Mouse (Mus musculus) liver, embryonic 11.5 days (tissue): ENCODE measurements around the gene C1qtnf1. TPM values are rescaled to one million over a fixed set of nuclear protein-coding genes. Genes with fewer than 3 reads are reported as not detected.

Source experiments
- ATAC-seq: fragments of 200-750 bp; cut with Nextera tagmentation; replicated peaks from 2 replicates; pipeline ENCODE4 v1.8.0; 2017; ENCODE audit warnings: moderate number of reproducible peaks, mild to moderate bottlenecking, moderate TSS enrichment, moderate library complexity; ENCODE audit not compliant: low FRiP score
- DNase-seq: peaks from one replicate; pipeline ENCODE4 v3.0.0-alpha.2; 2017; ENCODE audit warnings: low spot score
- H3K27ac ChIP-seq: fragments of 300-500 bp; sonication (generic); 2 replicates; pipeline ENCODE4 v1.5.1; 2014; ENCODE audit warnings: mild to moderate bottlenecking, low read depth, low read length, control low read depth
- H3K27me3 ChIP-seq: fragments of 300-500 bp; sonication (generic); replicated peaks from 2 replicates; pipeline ENCODE4 v1.6.1; 2014; ENCODE audit warnings: low read length, mixed read lengths; ENCODE audit not compliant: control insufficient read depth, insufficient read depth
- H3K36me3 ChIP-seq: fragments of 300-500 bp; sonication (generic); 2 replicates; pipeline ENCODE4 v1.6.1; 2014; ENCODE audit warnings: mild to moderate bottlenecking, low read length, moderate library complexity, mixed read lengths; ENCODE audit not compliant: control insufficient read depth, insufficient read depth
- H3K4me1 ChIP-seq: fragments of 300-500 bp; sonication (generic); replicated peaks from 2 replicates; pipeline ENCODE4 v1.6.1; 2014; ENCODE audit warnings: low read length, mixed read lengths; ENCODE audit not compliant: control insufficient read depth, insufficient read depth
- H3K4me2 ChIP-seq: fragments of 300-500 bp; sonication (generic); 2 replicates; pipeline ENCODE4 v1.6.1; 2014; ENCODE audit warnings: mild to moderate bottlenecking, control low read depth, moderate library complexity
- H3K4me3 ChIP-seq: fragments of 300-500 bp; sonication (generic); 2 replicates; pipeline ENCODE4 v1.5.1; 2014; ENCODE audit warnings: low read depth, low read length, control low read depth
- H3K9ac ChIP-seq: fragments of 300-500 bp; sonication (generic); 2 replicates; pipeline ENCODE4 v1.6.1; 2014; ENCODE audit warnings: low read depth, low read length, control low read depth
- H3K9me3 ChIP-seq: fragments of 300-500 bp; sonication (generic); 2 replicates; pipeline ENCODE4 v1.6.1; 2016; ENCODE audit warnings: low read length, inconsistent platforms, mixed read lengths; ENCODE audit not compliant: control insufficient read depth
- WGBS: fragments of 180-500 bp; shearing (Covaris S2); extraction: QIAGEN DNeasy Blood & Tissue Kit; methylation state at CpG from one replicate; pipeline ENCODE4 v1.1.7; 2014; 5-methylcytosine and 5-hydroxymethylcytosine counted together
- polyA plus RNA-seq: library from polyadenylated mRNA; unstranded; fragments of >200 nt; fragmentation: Nextera tagmentation; extraction: Ambion mirVana; gene quantifications from 2 replicates; pipeline ENCODE4 v1.2.1, GENCODE M21; 2014

The C1qtnf1 gene
- polyA plus RNA-seq, 1 experiment from 2014 or later = 4.6 TPM

DNA sequence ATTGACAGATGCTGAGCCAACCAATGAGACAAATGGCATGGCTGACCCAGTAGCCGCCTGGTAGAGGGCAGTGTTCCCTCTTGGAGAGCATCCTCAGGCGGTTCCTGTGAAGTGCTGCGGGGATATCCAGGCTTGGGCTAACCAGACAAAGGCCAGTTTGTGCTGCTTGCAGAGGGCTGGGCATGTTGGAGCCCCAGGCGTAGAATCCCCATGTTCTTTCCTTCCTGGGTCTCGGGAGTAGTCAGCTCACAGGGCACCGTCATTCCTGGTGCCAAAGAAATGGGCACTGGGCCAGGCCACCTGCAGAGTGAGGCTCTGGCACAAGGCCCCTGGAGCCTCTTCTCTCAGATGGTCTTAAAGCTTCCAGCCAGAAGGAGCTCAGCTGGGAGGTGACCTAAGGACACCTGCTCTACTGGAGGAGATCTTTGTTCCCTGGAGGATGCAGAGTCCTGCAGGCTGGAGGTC, 8.5 kb downstream of the C1qtnf1 start:
- Histone ChIP-seq H3K27ac (no peak overlapping the region), H3K9ac (no peak overlapping the region), H3K9me3 (no peaks in the 10 kb centered on the region), H3K27me3 (no peaks in the 10 kb centered on the region), H3K4me3 (no peak overlapping the region), H3K36me3 (no peaks in the 10 kb centered on the region), H3K4me1 (peaks cover 5% of the 10 kb centered on the region; the same call in 1 of the 2 replicates), H3K4me2 (no peak overlapping the region)
- DNase-seq (no peak), ATAC-seq (no peak)
- 45% methylated on average over 6 of the region's 6 CpGs for WGBS

DNA sequence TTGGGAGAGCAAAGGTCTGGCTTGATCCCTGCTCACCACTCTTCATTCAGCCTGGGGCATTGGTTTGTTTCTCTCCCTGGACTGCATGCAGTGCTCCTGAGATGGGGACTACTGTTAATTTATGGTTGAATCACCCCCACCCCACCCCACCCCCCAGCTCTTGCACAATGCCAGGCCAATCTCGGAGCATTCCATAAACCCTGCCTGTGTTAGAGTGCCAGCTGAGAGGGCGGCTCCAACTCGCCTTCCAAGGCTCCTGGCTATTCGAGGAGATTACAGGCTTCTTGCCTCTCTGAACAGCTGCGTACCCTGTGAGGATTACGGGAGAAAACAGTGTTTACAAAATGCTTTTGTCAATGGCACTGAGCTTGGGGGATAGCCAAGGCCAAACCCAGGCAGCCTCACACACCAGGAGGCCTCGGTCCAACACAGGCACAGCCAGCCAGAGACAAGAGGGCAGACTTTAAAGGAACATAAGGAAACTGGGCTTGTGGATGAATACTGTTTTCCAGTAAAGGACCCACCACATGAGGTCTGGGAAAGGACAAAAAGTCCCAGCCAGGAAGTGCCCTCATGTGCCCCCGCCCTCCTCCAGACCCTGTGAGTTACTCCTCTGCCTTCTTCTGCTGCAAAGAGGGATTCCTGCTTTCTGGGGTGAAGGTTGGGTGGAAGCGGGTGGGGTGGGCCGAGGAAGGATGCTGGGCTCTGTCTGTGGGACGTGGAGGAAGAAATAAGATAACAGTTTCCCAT, 10.8 kb downstream of the C1qtnf1 start:
- ATAC-seq (no peak), DNase-seq (no peak)
- no peaks in the 10 kb centered on the region for H3K36me3 ChIP-seq
- H3K27ac ChIP-seq = 0 out of 2 replicates have a peak overlapping the region, but pooled peaks have one; percentile 15
- H3K4me1 ChIP-seq = peaks cover 3% of the 10 kb centered on the region; the same call in 1 of the 2 replicates
- H3K4me2 ChIP-seq = no peak overlapping the region
- WGBS = 47% methylated on average over 11 of the region's 11 CpGs
- no peak overlapping the region for H3K9ac ChIP-seq
- H3K27me3 ChIP-seq = no peaks in the 10 kb centered on the region
- H3K4me3 ChIP-seq = no peak overlapping the region
- no peaks in the 10 kb centered on the region for H3K9me3 ChIP-seq

DNA sequence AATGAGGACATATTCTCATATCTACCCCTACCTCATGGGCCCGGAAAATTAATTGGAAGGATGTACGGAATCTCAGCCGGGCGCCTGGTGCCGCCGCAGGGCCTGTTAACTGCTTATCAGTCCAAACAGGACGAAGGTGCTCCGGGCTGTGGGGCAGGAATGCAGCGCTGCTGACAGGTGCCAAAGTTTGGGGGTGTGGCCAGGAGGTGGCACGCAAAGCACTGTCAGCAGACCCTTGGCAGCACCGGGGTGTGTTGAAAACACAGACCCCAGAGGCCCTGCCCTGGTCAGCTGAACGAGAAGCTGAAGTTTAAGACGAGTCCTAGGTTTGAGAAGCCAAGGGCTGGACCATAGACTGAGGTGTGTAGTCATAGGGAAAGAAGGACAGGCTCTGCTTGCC, 14.7 kb downstream of the C1qtnf1 start:
- peaks cover 5% of the 10 kb centered on the region for H3K27me3 ChIP-seq
- H3K9me3 ChIP-seq = no peaks in the 10 kb centered on the region
- no peaks in the 10 kb centered on the region for H3K4me1 ChIP-seq
- H3K9ac ChIP-seq = no peak overlapping the region
- DNase-seq = no peak
- no peak overlapping the region for H3K4me3 ChIP-seq
- H3K4me2 ChIP-seq = no peak overlapping the region
- 62% methylated on average over 13 of the region's 13 CpGs for WGBS
- no peaks in the 10 kb centered on the region for H3K36me3 ChIP-seq
- H3K27ac ChIP-seq = no peak overlapping the region
- ATAC-seq = no peak

DNA sequence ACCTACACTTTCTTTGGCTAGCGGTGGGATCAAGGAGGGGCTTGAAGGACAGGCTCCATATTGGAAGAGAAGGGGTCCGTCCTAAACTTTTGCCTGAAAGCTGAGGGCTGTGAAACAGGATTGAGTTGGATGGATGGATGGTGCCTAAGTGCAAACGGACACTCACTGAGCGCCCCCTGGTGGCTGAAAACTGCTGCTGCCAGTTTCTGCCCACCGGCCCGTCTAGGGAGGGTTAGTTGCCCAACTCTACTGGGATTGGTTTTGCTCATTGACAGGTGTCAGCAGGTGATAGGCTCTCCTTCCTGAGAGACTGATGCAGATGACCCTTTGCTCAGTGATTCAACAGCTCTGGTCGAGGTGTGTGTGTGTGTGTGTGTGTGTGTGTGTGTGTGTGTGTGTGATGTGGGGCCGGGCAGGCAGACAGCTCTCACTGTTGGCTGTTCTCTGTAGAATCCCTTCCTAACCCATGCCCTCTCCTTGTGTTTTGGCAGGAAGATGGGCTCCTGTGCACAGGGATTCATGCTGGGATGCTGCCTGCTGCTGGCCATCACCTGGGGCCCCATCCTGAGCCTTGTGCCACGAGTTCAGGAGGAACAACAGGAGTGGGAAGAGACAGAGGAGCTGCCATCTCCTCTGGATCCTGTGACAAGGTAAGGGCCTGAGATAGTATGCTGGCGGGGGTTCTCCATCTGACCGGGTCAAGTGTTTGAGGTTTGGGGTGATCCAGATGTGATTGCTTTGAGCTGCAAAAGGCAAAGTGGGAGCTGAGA, 15.4 kb downstream of the C1qtnf1 start:
- H3K27ac ChIP-seq = no peak overlapping the region
- H3K36me3 ChIP-seq = no peaks in the 10 kb centered on the region
- H3K4me3 ChIP-seq = no peak overlapping the region
- H3K9me3 ChIP-seq = no peaks in the 10 kb centered on the region
- no peaks in the 10 kb centered on the region; the same call in 1 of the 2 replicates for H3K4me1 ChIP-seq
- no peak overlapping the region for H3K9ac ChIP-seq
- 31% methylated on average over 11 of the region's 11 CpGs for WGBS
- ATAC-seq (peak; percentile 34), DNase-seq (peak; percentile 68)
- peaks cover 5% of the 10 kb centered on the region for H3K27me3 ChIP-seq
- H3K4me2 ChIP-seq = no peak overlapping the region

DNA sequence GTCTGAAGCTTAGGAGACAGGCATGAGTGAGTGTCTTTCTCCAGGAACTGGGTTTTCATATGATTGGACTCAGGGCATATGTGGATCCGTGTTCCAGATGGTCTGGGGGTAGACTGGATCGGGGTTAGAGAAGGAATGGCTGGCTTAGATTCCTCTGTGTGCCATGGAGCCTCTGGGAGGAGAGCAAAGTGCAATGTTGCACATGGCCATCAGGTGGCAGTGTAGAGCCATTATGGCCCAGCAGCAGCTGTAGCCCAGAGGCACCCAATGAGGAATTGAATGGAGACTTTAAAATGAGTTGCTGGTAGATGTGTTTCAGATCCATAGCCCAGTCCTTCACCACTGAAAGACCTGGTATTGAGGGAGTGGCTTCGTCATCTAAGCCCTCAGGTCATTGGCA, 17.8 kb downstream of the C1qtnf1 start:
- H3K36me3 ChIP-seq = no peaks in the 10 kb centered on the region
- peak; percentile 69 for DNase-seq

DNA sequence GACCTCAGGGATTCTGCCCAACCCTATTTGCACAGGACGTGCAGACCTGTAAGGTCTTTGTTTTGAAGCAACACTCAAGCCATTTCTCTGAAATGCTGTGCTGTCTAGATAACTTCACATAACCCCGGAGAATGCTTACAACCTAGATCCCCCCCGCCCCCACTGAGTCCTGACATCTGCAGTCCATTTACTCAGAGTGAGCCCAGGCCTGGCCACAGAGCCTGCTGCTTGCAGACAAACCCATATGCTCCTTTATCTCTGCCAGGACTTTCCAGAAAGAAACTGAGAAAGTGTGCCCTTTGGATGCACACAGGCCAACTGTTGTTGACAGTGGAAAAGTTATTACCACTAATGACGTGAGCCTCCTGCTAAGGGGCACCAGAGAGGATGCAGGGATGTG, 19.3 kb downstream of the C1qtnf1 start:
- Histone ChIP-seq H3K9me3 (no peaks in the 10 kb centered on the region), H3K4me1 (no peaks in the 10 kb centered on the region; the same call in 1 of the 2 replicates), H3K9ac (no peak overlapping the region), H3K4me2 (no peak overlapping the region), H3K27me3 (peaks cover 5% of the 10 kb centered on the region), H3K36me3 (no peaks in the 10 kb centered on the region), H3K27ac (no peak overlapping the region), H3K4me3 (no peak overlapping the region)
- DNase-seq (no peak), ATAC-seq (no peak)
- 54% methylated on average over 4 of the region's 4 CpGs for WGBS

More for the DNA sequence above, 17.8 kb downstream of the C1qtnf1 start:
- ATAC-seq = no peak
- Histone ChIP-seq H3K4me2 (no peak overlapping the region), H3K27ac (no peak overlapping the region), H3K9ac (no peak overlapping the region), H3K9me3 (no peaks in the 10 kb centered on the region), H3K4me3 (no peak overlapping the region), H3K27me3 (peaks cover 5% of the 10 kb centered on the region), H3K4me1 (no peaks in the 10 kb centered on the region; the same call in 1 of the 2 replicates)
- 24% methylated on average over 3 of the region's 3 CpGs for WGBS

DNA sequence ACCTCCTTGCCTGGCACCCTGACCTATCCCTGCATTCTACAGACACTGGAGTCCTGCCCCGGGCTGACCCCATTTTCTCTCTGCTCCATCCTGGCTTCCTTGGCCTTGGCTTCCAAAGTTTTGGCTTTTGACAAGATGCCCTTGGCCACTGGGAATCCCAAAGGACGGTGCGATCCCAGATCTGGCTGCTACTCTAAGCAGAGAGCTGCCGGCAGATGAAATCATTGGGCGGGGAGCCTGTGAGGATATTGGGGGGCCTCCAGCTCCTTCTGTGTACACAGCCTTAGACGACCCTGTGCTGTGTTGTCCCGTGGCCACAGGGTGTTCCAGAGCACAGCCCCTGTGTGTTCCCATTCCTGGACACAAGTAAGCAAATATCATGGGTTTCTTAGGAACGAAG, 20.4 kb downstream of the C1qtnf1 start:
- Histone ChIP-seq H3K9me3 (no peaks in the 10 kb centered on the region), H3K27me3 (peaks cover 5% of the 10 kb centered on the region), H3K27ac (no peak overlapping the region), H3K4me3 (no peak overlapping the region), H3K9ac (no peak overlapping the region), H3K36me3 (no peaks in the 10 kb centered on the region), H3K4me1 (no peaks in the 10 kb centered on the region; the same call in 1 of the 2 replicates), H3K4me2 (no peak overlapping the region)
- DNase-seq (no peak), ATAC-seq (no peak)
- 88% methylated on average over 8 of the region's 8 CpGs for WGBS

DNA sequence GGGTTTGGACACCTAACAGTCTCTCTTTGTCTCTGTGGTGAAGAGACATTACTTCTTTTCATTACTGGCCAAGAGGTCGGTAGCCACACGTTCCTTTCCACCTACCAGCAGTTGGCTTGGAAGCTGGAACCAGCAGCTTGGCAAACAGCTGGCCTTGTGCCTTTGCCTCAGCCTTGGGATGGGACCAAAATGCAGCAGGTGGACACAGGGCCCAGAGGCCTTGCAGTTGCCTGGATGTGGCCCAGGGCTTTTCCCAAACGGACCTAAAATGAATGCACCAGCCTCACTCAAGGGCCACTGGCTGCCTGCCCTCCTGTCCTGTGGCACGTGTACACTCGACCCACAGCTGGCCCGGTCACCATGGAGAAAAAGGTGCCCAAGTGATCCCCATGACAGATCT, 23.2 kb downstream of the C1qtnf1 start:
- no peak overlapping the region for H3K27ac ChIP-seq
- DNase-seq = no peak
- no peak for ATAC-seq
- 80% methylated on average over 6 of the region's 6 CpGs for WGBS
- no peak overlapping the region for H3K4me3 ChIP-seq
- H3K9ac ChIP-seq = no peak overlapping the region
- no peak overlapping the region for H3K4me2 ChIP-seq
- H3K9me3 ChIP-seq = no peaks in the 10 kb centered on the region
- no peaks in the 10 kb centered on the region for H3K36me3 ChIP-seq
- no peaks in the 10 kb centered on the region; the same call in 1 of the 2 replicates for H3K4me1 ChIP-seq
- no peaks in the 10 kb centered on the region for H3K27me3 ChIP-seq
